Mouse (Mus musculus) heart, embryonic 16.5 days (tissue): ENCODE results near the gene Atp1a2. TPM values are rescaled to one million over a fixed set of nuclear protein-coding genes. Genes with fewer than 3 reads are reported as not detected.

Source experiments
- ATAC-seq: fragments of 200-750 bp; cut with Nextera tagmentation; replicated peaks from 2 replicates; pipeline ENCODE4 v1.8.0; 2017; ENCODE audit warnings: moderate number of reproducible peaks; ENCODE audit not compliant: insufficient read depth, low FRiP score; ENCODE audit errors: extremely low read depth
- H3K27ac ChIP-seq: fragments of 300-500 bp; sonication (generic); 2 replicates; pipeline ENCODE4 v1.5.1; 2014; ENCODE audit warnings: mild to moderate bottlenecking, low read length, control low read depth, moderate library complexity
- H3K27me3 ChIP-seq: fragments of 300-500 bp; sonication (generic); 2 replicates; pipeline ENCODE4 v1.6.1; 2014; ENCODE audit warnings: low read length, mixed read lengths; ENCODE audit not compliant: control insufficient read depth, insufficient read depth
- H3K36me3 ChIP-seq: fragments of 300-500 bp; sonication (generic); 2 replicates; pipeline ENCODE4 v1.6.1; 2014; ENCODE audit not compliant: control insufficient read depth, insufficient read depth
- H3K4me1 ChIP-seq: fragments of 300-500 bp; sonication (generic); 2 replicates; pipeline ENCODE4 v1.6.1; 2014; ENCODE audit warnings: low read length, mixed read lengths; ENCODE audit not compliant: control insufficient read depth, insufficient read depth
- H3K4me2 ChIP-seq: fragments of 300-500 bp; sonication (generic); 2 replicates; pipeline ENCODE4 v1.6.1; 2014; ENCODE audit warnings: low read depth, mild to moderate bottlenecking, control low read depth, low read length
- H3K4me3 ChIP-seq: fragments of 300-500 bp; sonication (generic); 2 replicates; pipeline ENCODE4 v1.5.1; 2014; ENCODE audit warnings: mild to moderate bottlenecking, control low read depth, low read length
- H3K9ac ChIP-seq: fragments of 300-500 bp; sonication (generic); 2 replicates; pipeline ENCODE4 v1.6.1; 2014; ENCODE audit warnings: low read length, control low read depth
- H3K9me3 ChIP-seq: fragments of 300-500 bp; sonication (generic); replicated peaks from 2 replicates; pipeline ENCODE4 v1.6.1; 2016; ENCODE audit warnings: low read length; ENCODE audit not compliant: control insufficient read depth
- WGBS: fragments of 180-500 bp; shearing (Covaris S2); extraction: QIAGEN DNeasy Blood & Tissue Kit; methylation state at CpG from one replicate; pipeline ENCODE4 v1.1.7; 2014; 5-methylcytosine and 5-hydroxymethylcytosine counted together
- polyA plus RNA-seq: library from polyadenylated mRNA; unstranded; fragments of >200 nt; fragmentation: Nextera tagmentation; extraction: Ambion mirVana; gene quantifications from 2 replicates; pipeline ENCODE4 v1.2.1, GENCODE M21; 2015

The Atp1a2 gene
- polyA plus RNA-seq, 1 experiment from 2014 or later: 18.7 TPM

DNA sequence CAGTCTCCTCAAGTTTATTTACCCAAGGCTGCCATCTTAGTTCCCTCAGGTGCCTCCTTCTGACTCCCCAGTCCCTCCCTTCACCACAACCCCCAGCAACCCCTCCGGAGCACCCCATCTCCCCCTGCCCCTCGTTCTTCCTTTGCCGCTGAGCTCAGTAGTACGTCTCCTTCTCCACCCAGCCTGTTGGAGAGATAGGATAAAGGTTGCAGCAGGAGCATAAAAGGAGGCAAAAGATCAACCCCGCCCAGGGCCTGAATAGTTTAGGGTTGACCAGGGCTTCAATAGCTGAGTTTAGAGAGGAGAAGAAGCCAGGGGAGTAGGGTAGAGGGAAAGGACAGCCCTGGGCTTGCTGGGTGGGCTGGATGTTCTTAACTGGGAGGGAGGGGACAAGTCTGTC is 23.3 kb downstream of the Atp1a2 start:
- Histone ChIP-seq H3K4me1 (no peaks in the 10 kb centered on the region), H3K27ac (no peak overlapping the region), H3K27me3 (no peaks in the 10 kb centered on the region), H3K36me3 (0 out of 2 replicates have a peak, but pooled peaks cover 2% of the 10 kb centered on the region), H3K9ac (no peak overlapping the region), H3K4me3 (no peak overlapping the region), H3K4me2 (no peak overlapping the region), H3K9me3 (no peaks in the 10 kb centered on the region)
- ATAC-seq: no peak
- WGBS: 79% methylated on average over 5 of the region's 5 CpGs

DNA sequence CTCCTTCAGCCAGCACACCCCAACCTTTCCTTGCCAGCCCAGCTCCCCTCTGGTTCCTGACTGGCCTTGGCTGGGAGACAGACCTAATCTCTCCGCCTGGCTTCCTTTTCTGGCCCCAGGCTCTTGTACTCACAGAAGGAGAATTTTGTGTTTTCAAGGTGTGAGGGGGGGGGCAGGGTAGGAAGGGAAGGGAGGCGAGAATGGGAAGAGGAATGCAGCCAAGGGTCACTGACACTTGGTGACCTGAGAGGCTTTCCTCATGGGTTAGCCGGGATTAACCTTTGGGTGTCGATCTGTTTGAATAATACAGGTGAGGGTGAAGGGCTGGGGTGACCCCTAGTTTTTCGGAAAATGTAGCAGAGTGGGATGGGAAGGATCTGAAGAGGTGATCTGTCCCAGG is 23.7 kb downstream of the Atp1a2 start:
- H3K4me1 ChIP-seq: no peaks in the 10 kb centered on the region
- WGBS: 59% methylated on average over 5 of the region's 5 CpGs

DNA sequence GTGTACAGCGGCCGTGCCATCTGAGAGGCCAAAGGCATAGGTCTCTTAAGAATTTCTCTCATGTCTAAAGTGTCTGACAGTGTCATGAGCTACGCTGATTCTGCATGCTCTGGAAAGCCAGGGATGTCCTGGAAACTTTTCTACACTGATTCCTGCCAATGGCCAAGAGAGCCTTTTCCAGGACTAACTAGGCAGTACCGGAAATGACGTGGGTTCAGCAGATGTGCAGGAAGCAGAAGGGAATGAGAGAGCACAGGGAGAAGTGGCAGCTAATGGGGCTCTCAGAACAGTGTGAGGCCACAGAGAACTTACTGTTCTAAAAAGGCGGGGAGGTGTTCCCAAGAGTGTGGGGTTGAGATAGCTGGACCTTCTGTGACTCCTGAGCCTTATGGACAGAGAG is 24.5 kb downstream of the Atp1a2 start:
- no peak for ATAC-seq
- Histone ChIP-seq H3K27ac (no peak overlapping the region), H3K9me3 (no peaks in the 10 kb centered on the region), H3K4me1 (no peaks in the 10 kb centered on the region), H3K4me3 (no peak overlapping the region), H3K36me3 (0 out of 2 replicates have a peak, but pooled peaks cover 2% of the 10 kb centered on the region), H3K9ac (no peak overlapping the region), H3K4me2 (no peak overlapping the region), H3K27me3 (no peaks in the 10 kb centered on the region)
- WGBS: 79% methylated on average over 6 of the region's 6 CpGs

More for the DNA sequence above, 23.7 kb downstream of the Atp1a2 start:
- Histone ChIP-seq H3K27me3 (no peaks in the 10 kb centered on the region), H3K4me3 (no peak overlapping the region), H3K27ac (no peak overlapping the region), H3K9me3 (no peaks in the 10 kb centered on the region), H3K36me3 (0 out of 2 replicates have a peak, but pooled peaks cover 2% of the 10 kb centered on the region), H3K9ac (no peak overlapping the region), H3K4me2 (no peak overlapping the region)
- no peak for ATAC-seq

DNA sequence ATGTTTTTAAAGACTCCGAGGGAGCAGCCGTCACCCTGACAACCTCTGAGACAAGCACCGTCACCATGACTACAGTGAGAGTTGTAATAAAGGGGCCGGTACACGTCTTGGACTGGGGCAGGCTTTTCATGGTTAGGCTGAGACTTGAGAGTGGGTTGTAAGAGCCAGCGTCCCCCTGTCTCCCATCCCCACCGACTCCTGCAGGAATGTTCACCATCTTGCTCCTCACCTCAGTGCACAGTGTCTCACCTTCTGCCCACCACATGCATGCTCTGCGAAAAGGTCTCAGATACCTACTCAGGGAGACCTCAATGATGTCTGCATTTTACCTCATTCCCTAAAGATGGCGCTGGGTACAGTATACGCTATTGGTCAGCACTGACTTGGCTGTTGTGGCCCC is 26.1 kb downstream of the Atp1a2 start:
- Histone ChIP-seq H3K4me1 (no peaks in the 10 kb centered on the region), H3K27ac (no peak overlapping the region), H3K4me2 (no peak overlapping the region), H3K4me3 (no peak overlapping the region), H3K36me3 (0 out of 2 replicates have a peak, but pooled peaks cover 2% of the 10 kb centered on the region), H3K9me3 (no peaks in the 10 kb centered on the region), H3K9ac (no peak overlapping the region), H3K27me3 (no peaks in the 10 kb centered on the region)
- no peak for ATAC-seq
- 73% methylated on average over 10 of the region's 10 CpGs for WGBS

DNA sequence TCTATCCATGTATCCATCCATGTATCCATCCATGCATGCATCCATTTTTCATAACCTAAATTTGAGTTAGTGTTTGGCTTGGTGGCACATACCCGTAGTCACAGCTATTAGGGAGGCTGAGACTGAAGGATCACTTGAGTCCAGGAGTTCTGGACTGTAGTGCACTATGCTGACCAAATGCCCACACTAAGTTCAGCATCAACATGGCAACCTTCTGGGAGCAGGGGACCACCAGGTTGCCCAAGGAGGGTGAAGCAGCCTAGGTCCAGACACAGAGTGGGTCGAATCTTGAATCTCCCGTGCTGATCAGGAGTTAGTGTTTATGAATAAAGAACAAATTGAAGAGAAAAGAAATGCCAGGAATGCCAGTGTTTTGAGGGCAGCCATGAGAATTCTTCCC is 26.7 kb downstream of the Atp1a2 start:
- H3K36me3 ChIP-seq: no peaks in the 10 kb centered on the region
- no peak overlapping the region for H3K4me2 ChIP-seq
- WGBS: 86% methylated on average over 3 of the region's 3 CpGs
- no peak overlapping the region for H3K9ac ChIP-seq
- no peak overlapping the region for H3K4me3 ChIP-seq
- H3K4me1 ChIP-seq: no peaks in the 10 kb centered on the region
- no peak overlapping the region for H3K27ac ChIP-seq
- no peaks in the 10 kb centered on the region for H3K9me3 ChIP-seq
- H3K27me3 ChIP-seq: no peaks in the 10 kb centered on the region
- ATAC-seq: no peak

DNA sequence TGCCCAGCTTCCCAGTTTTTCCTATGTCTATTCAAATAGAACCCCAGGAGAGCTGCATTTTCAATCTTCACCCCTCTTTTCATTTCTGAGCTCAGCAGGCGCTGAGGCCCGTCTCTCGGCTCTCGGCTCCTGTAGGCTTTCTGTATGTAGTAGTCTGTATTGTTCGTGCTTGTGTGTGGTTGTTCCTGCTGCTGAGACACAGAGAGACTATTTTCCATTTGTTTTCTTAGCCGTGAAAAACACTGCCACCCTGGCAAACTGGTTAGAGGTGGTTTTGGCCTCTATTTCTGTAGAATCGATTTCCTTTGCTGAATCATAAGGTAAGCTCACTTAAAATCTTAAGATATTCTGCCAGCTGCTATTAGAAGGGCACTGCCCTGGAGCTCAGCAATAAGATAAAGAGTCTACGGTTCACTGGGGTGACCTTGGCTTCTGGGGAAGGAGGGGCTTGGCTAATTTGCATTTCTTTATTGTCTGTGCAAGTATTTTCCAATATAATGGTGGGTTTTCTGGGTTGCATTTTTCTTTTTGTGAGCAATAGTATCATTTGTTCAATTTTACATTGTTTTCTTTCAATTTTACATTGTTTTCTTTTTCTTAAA is 36.3 kb downstream of the Atp1a2 start, which contains the start of gene Igsf8:
Igsf8 (plus strand) TSS at position 165 of the 602 bp plus-strand sequence.
- Histone ChIP-seq H3K4me2 (no peak within 1 kb of the TSS), H3K27me3 (no peaks in the 10 kb centered on the region), H3K9ac (no peak within 1 kb of the TSS), H3K27ac (peak within 1 kb of the TSS; percentile 67), H3K4me1 (peaks cover 3% of the 10 kb centered on the region; the same call in 1 of the 2 replicates), H3K36me3 (no peaks in the 10 kb centered on the region), H3K9me3 (no peaks in the 10 kb centered on the region), H3K4me3 (no peak within 1 kb of the TSS)
- 59% methylated on average over 8 of the region's 8 CpGs for WGBS
- no peak for ATAC-seq

DNA sequence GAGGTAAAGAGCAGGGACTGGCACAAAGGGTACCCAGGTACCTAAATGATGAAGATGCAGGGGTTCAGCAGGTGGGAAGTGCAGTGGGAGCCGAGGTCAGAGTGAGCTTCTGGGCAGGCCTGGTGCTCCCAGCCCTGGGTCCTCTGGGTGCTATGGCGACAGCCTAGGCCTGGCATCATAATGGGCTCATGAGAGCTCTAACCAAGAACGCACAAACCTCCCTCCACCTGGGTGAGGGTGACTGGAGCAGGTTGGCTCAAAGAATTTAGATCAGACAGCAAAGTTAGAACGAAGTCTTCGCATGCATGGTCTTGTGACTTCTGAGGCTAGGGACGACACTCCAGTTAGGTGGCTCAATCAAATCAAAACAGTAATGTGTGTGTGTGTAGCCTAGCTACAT is 39.5 kb downstream of the Atp1a2 start, which contains the start of gene Atp1a4:
Atp1a4 (minus strand) TSS at position 101 of the 400 bp plus-strand sequence.
- Histone ChIP-seq H3K9me3 (no peaks in the 10 kb centered on the region), H3K4me1 (peaks cover 3% of the 10 kb centered on the region; the same call in 1 of the 2 replicates), H3K27me3 (no peaks in the 10 kb centered on the region), H3K9ac (no peak within 1 kb of the TSS), H3K27ac (no peak within 1 kb of the TSS), H3K4me2 (no peak within 1 kb of the TSS), H3K4me3 (no peak within 1 kb of the TSS), H3K36me3 (no peaks in the 10 kb centered on the region)
- no peak for ATAC-seq
- WGBS: 81% methylated on average over 6 of the region's 6 CpGs

DNA sequence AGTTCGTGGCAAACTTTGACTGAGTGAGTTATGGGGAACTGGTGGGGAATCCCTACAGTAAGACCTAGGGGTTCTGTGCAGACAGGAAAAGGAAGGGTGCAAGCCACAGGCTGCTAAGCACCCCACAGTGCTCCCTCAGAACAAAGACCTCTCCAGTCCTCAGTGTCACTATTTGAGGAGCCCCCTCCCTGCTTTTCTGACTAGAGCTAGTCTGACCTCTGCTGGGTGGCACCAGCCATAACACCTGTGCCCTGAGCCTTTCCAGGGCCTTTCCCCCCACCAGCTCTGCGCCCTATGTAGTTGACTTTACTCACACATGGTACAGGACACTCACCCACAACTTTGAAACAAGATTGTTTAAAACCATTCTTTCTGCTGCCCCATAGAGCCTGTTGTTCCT is 50.2 kb downstream of the Atp1a2 start:
- no peaks in the 10 kb centered on the region; the same call in 1 of the 2 replicates for H3K9me3 ChIP-seq
- WGBS: 34% methylated on average over 2 of the region's 2 CpGs

DNA sequence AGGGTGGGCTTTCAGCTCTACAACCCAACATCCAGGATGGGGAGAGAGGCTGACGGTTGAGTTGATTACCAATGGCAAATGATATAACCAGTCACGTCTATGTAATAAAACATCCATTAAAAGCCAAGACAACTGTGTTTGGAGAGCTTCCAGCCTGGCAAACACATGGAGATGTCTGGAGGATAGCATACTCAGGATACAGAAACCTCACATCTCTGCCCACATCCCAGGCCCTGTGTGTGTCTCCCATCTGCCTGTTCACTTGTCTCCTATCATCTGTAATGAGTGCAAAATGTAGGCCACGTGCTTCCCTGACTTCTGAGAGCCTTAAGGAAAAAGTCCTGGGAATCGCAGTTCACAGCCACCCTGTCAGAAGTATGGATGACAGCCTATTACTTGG is 50.6 kb downstream of the Atp1a2 start:
- 72% methylated on average over 4 of the region's 4 CpGs for whole genome bisulfite sequencing

More for the DNA sequence above, 50.2 kb downstream of the Atp1a2 start:
- H3K4me3 ChIP-seq: no peak overlapping the region
- no peak overlapping the region for H3K4me2 ChIP-seq
- peaks cover 16% of the 10 kb centered on the region for H3K4me1 ChIP-seq
- H3K9ac ChIP-seq: no peak overlapping the region
- no peak overlapping the region for H3K27ac ChIP-seq
- H3K27me3 ChIP-seq: no peaks in the 10 kb centered on the region; the same call in 1 of the 2 replicates
- H3K36me3 ChIP-seq: no peaks in the 10 kb centered on the region
- no peak for ATAC-seq

More for the DNA sequence above, 50.6 kb downstream of the Atp1a2 start:
- H3K27ac ChIP-seq: no peak overlapping the region
- no peaks in the 10 kb centered on the region; the same call in 1 of the 2 replicates for H3K9me3 ChIP-seq
- no peak overlapping the region for H3K4me2 ChIP-seq
- no peaks in the 10 kb centered on the region; the same call in 1 of the 2 replicates for H3K27me3 ChIP-seq
- no peaks in the 10 kb centered on the region for H3K36me3 ChIP-seq
- peaks cover 17% of the 10 kb centered on the region for H3K4me1 ChIP-seq
- H3K4me3 ChIP-seq: no peak overlapping the region
- no peak overlapping the region for H3K9ac ChIP-seq
- ATAC-seq: no peak
